Mouse (Mus musculus) liver, adult 10 weeks (tissue): ENCODE data around the gene Cbr4. TPM values are rescaled to one million over a fixed set of nuclear protein-coding genes. Genes with fewer than 3 reads are reported as not detected.

Experiments used
- polyA plus RNA-seq: library from polyadenylated mRNA; stranded (reverse); fragments of 350-450 nt; fragmentation: Illumina TruSeq; extraction: RNeasy Lipid Tissue Mini Kit (QIAGEN cat#74804); gene quantifications from one replicate; pipeline ENCODE4 v1.2.3, GENCODE M21; 2014; ENCODE audit warnings: low read depth, low replicate concordance

Gene Cbr4
- polyA plus RNA-seq = 57.7 TPM

DNA sequence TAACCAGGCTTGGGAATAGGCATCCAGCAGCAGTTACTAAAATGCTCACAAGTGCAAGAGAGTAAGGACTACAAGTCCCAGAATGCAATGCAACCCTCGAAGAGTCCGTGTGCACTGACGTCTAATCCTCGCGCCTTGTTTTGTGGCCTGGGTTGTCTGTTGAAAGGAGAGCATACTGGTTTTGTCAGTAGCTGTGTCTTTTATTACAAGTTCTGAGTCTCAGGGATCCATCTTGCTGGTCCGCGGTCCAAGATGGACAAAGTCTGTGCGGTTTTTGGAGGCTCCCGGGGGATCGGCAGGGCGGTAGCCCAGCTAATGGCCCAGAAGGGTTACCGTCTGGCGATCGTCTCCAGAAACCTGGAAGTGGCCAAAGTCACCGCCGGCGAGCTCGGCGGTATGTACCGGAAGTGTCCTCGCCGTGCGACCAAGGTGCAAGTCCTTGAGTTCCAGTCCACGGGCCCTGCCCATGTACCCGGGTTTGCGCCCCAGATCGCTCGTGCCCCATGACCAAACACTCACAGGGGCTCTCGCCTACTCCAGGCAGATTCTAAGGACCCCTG is at the start of gene Cbr4:
Gene Cbr4, plus strand, starts transcription at position 138 of the 560 bp plus-strand sequence.

